Mouse (Mus musculus): ENCODE measurements at regions not wholly inside any gene's neighbourhood (a gene's known extent, or its start where the extent isn't known, plus 50 kb on each side); places are given as distances from the start of the nearest gene placed in this dataset.

GRCm38 (mm10) chr12:9133890-9134870 lies 104.4 kb downstream of the Ttc32 start:
- WGBS: 85% methylated on average over 7 of the region's 7 CpGs
- Histone ChIP-seq H3K4me2 (no peak overlapping the region), H3K27ac (no peak overlapping the region), H3K36me3 (no peaks in the 10 kb centered on the region), H3K4me3 (no peak overlapping the region), H3K9ac (no peak overlapping the region), H3K9me3 (no peaks in the 10 kb centered on the region), H3K4me1 (0 out of 2 replicates have a peak, but pooled peaks cover 4% of the 10 kb centered on the region), H3K27me3 (0 out of 2 replicates have a peak, but pooled peaks cover 10% of the 10 kb centered on the region)
- no peak for ATAC-seq (ENCODE audit: insufficient number of reproducible peaks, insufficient read depth, low FRiP score, low TSS enrichment, low read depth)

- Histone ChIP-seq H3K9ac (no peak overlapping the region), H3K4me1 (no peaks in the 10 kb centered on the region), H3K27me3 (no peaks in the 10 kb centered on the region), H3K36me3 (no peaks in the 10 kb centered on the region), H3K27ac (no peak overlapping the region), H3K4me2 (no peak overlapping the region), H3K4me3 (no peak overlapping the region), H3K9me3 (no peaks in the 10 kb centered on the region)
- ATAC-seq (ENCODE audit: insufficient number of reproducible peaks, insufficient read depth, low FRiP score, low TSS enrichment, low read depth): no peak
These were observed 121.2 kb downstream of the Ttc32 start for GRCm38 (mm10) chr12:9151001-9151400.

GRCm38 (mm10) chr12:9151426-9151825 lies 121.6 kb downstream of the Ttc32 start:
- ATAC-seq (ENCODE audit: insufficient number of reproducible peaks, insufficient read depth, low FRiP score, low TSS enrichment, low read depth): no peak
- no peaks in the 10 kb centered on the region; the same call in 1 of the 2 replicates for H3K9me3 ChIP-seq
- no peak overlapping the region for H3K27ac ChIP-seq
- no peak overlapping the region for H3K4me3 ChIP-seq
- H3K36me3 ChIP-seq: no peaks in the 10 kb centered on the region
- no peaks in the 10 kb centered on the region for H3K27me3 ChIP-seq
- H3K4me1 ChIP-seq: no peaks in the 10 kb centered on the region
- no peak overlapping the region for H3K9ac ChIP-seq
- 86% methylated on average over 1 of the region's 1 CpGs for WGBS
- H3K4me2 ChIP-seq: no peak overlapping the region

GRCm38 (mm10) chr12:9154491-9154890 lies 124.7 kb downstream of the Ttc32 start:
- Histone ChIP-seq H3K4me1 (0 out of 2 replicates have a peak, but pooled peaks cover 5% of the 10 kb centered on the region), H3K9me3 (no peaks in the 10 kb centered on the region; the same call in 1 of the 2 replicates), H3K4me3 (no peak overlapping the region), H3K36me3 (no peaks in the 10 kb centered on the region), H3K9ac (no peak overlapping the region), H3K27ac (no peak overlapping the region), H3K27me3 (no peaks in the 10 kb centered on the region), H3K4me2 (no peak overlapping the region)
- no peak for ATAC-seq (ENCODE audit: insufficient number of reproducible peaks, insufficient read depth, low FRiP score, low TSS enrichment, low read depth)
- 88% methylated on average over 2 of the region's 2 CpGs for WGBS

GRCm38 (mm10) chr12:9156794-9157193 lies 127.0 kb downstream of the Ttc32 start:
- no peaks in the 10 kb centered on the region for H3K27me3 ChIP-seq
- no peaks in the 10 kb centered on the region; the same call in 1 of the 2 replicates for H3K9me3 ChIP-seq
- H3K4me1 ChIP-seq: 0 out of 2 replicates have a peak, but pooled peaks cover 5% of the 10 kb centered on the region
- H3K27ac ChIP-seq: no peak overlapping the region
- no peak overlapping the region for H3K4me3 ChIP-seq
- ATAC-seq (ENCODE audit: insufficient number of reproducible peaks, insufficient read depth, low FRiP score, low TSS enrichment, low read depth): no peak
- H3K36me3 ChIP-seq: no peaks in the 10 kb centered on the region
- no peak overlapping the region for H3K4me2 ChIP-seq
- H3K9ac ChIP-seq: no peak overlapping the region

- Histone ChIP-seq H3K9ac (no peak overlapping the region), H3K4me3 (no peak overlapping the region), H3K9me3 (no peaks in the 10 kb centered on the region; the same call in 1 of the 2 replicates), H3K27ac (no peak overlapping the region), H3K4me1 (0 out of 2 replicates have a peak, but pooled peaks cover 5% of the 10 kb centered on the region), H3K4me2 (no peak overlapping the region), H3K36me3 (no peaks in the 10 kb centered on the region), H3K27me3 (peaks cover 6% of the 10 kb centered on the region; the same call in 1 of the 2 replicates)
- no peak for ATAC-seq (ENCODE audit: insufficient number of reproducible peaks, insufficient read depth, low FRiP score, low TSS enrichment, low read depth)
- 57% methylated on average over 5 of the region's 5 CpGs for WGBS
These were observed 129.0 kb downstream of the Ttc32 start for GRCm38 (mm10) chr12:9158751-9159150.

GRCm38 (mm10) chr12:9165367-9165940 lies 135.7 kb downstream of the Ttc32 start:
- Histone ChIP-seq H3K4me2 (no peak overlapping the region), H3K36me3 (no peaks in the 10 kb centered on the region), H3K4me3 (no peak overlapping the region), H3K4me1 (peaks cover 5% of the 10 kb centered on the region; the same call in 1 of the 2 replicates), H3K27me3 (peaks cover 15% of the 10 kb centered on the region), H3K9me3 (no peaks in the 10 kb centered on the region), H3K27ac (no peak overlapping the region), H3K9ac (no peak overlapping the region)
- WGBS: 85% methylated on average over 4 of the region's 4 CpGs
- no peak for ATAC-seq (ENCODE audit: insufficient number of reproducible peaks, insufficient read depth, low FRiP score, low TSS enrichment, low read depth)

GRCm38 (mm10) chr12:9166218-9166908 lies 136.6 kb downstream of the Ttc32 start:
- H3K36me3 ChIP-seq: no peaks in the 10 kb centered on the region
- H3K4me2 ChIP-seq: peak overlapping the region; percentile 5; the same call in 1 of the 2 replicates
- no peak overlapping the region for H3K9ac ChIP-seq
- WGBS: 23% methylated on average over 10 of the region's 10 CpGs
- peaks cover 5% of the 10 kb centered on the region; the same call in 1 of the 2 replicates for H3K4me1 ChIP-seq
- H3K27ac ChIP-seq: no peak overlapping the region
- H3K9me3 ChIP-seq: no peaks in the 10 kb centered on the region
- peak; percentile 81 for ATAC-seq (ENCODE audit: insufficient number of reproducible peaks, insufficient read depth, low FRiP score, low TSS enrichment, low read depth)
- no peak overlapping the region for H3K4me3 ChIP-seq
- peaks cover 15% of the 10 kb centered on the region for H3K27me3 ChIP-seq

- Histone ChIP-seq H3K4me1 (peaks cover 5% of the 10 kb centered on the region; the same call in 1 of the 2 replicates), H3K9me3 (no peaks in the 10 kb centered on the region), H3K4me3 (no peak overlapping the region), H3K4me2 (no peak overlapping the region), H3K27me3 (peaks cover 9% of the 10 kb centered on the region), H3K36me3 (no peaks in the 10 kb centered on the region), H3K27ac (no peak overlapping the region), H3K9ac (no peak overlapping the region)
- WGBS: 74% methylated on average over 3 of the region's 3 CpGs
- ATAC-seq (ENCODE audit: insufficient number of reproducible peaks, insufficient read depth, low FRiP score, low TSS enrichment, low read depth): no peak
These were observed 139.2 kb downstream of the Ttc32 start for GRCm38 (mm10) chr12:9169008-9169407.

GRCm38 (mm10) chr12:9173680-9174079 lies 143.9 kb downstream of the Ttc32 start:
- Histone ChIP-seq H3K4me2 (no peak overlapping the region), H3K27ac (no peak overlapping the region), H3K4me1 (peaks cover 7% of the 10 kb centered on the region; the same call in 1 of the 2 replicates), H3K27me3 (no peaks in the 10 kb centered on the region), H3K9me3 (no peaks in the 10 kb centered on the region), H3K9ac (no peak overlapping the region), H3K4me3 (no peak overlapping the region), H3K36me3 (no peaks in the 10 kb centered on the region)
- ATAC-seq (ENCODE audit: insufficient number of reproducible peaks, insufficient read depth, low FRiP score, low TSS enrichment, low read depth): no peak
- WGBS: 16% methylated on average over 1 of the region's 1 CpGs

GRCm38 (mm10) chr12:9174327-9174726 lies 144.5 kb downstream of the Ttc32 start:
- H3K36me3 ChIP-seq: no peaks in the 10 kb centered on the region
- no peak overlapping the region for H3K4me2 ChIP-seq
- no peaks in the 10 kb centered on the region for H3K27me3 ChIP-seq
- H3K9ac ChIP-seq: no peak overlapping the region
- no peaks in the 10 kb centered on the region for H3K9me3 ChIP-seq
- WGBS: 38% methylated on average over 9 of the region's 9 CpGs
- no peak overlapping the region for H3K4me3 ChIP-seq
- H3K4me1 ChIP-seq: peaks cover 12% of the 10 kb centered on the region; the same call in 1 of the 2 replicates
- ATAC-seq (ENCODE audit: insufficient number of reproducible peaks, insufficient read depth, low FRiP score, low TSS enrichment, low read depth): no peak
- H3K27ac ChIP-seq: no peak overlapping the region

Measured in embryonic facial prominence, embryonic 13.5 days (tissue).